Mouse (Mus musculus): ENCODE results near the gene Tm4sf5.

GRCm38 (mm10) chr11:70511242-70511641, 6.2 kb downstream of the Tm4sf5 start:
- TF ChIP-seq CTCF (IDR thresholded peaks at IDR 0.05; ENCODE audit: borderline replicate concordance, control insufficient read depth, extremely low read depth, insufficient read depth, low read length, poor library complexity): no peak
- no peak for TF ChIP-seq POLR2A (IDR thresholded peaks at IDR 0.05; ENCODE audit: control insufficient read depth, extremely low read depth, insufficient read depth, low read length, poor library complexity)

All from thymus, adult 2 months (tissue).